Mouse (Mus musculus): ENCODE results near the gene Gadd45b.

Gadd45b gene

GRCm38 (mm10) chr10:80929299-80930226, at the start of gene Gadd45b:
TSS of gene Gadd45b (plus strand) at chr10:80930073.
- ATAC-seq (ENCODE audit: low TSS enrichment) = no peak; the same call in none of the 2 replicates

- peak; percentile 54; the same call in 1 of the 2 replicates for ATAC-seq (ENCODE audit: low TSS enrichment)
These were observed 49.7 kb upstream of the Gadd45b start for GRCm38 (mm10) chr10:80880131-80880641.

DNA sequence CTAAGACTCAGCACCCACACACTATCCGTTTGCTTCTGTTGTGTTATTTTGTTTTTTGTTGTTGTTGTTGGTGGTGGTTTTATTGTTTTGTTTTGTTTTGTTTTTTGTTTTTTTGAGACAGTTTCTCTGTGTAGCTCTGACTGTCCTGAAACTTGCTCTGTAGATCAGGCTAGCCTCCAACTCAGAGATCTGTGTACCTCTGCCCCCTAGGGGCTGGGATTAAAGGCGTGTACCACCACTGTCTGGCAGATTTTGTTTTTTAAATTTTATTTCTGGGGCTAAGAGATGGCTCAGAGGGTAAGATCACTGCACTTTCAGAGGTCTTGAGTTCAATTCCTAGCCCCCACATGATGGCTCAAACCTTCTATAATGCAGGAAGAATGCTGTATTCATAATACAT, 49.0 kb upstream of the Gadd45b start:
- no peak for ATAC-seq (ENCODE audit: low TSS enrichment)

DNA sequence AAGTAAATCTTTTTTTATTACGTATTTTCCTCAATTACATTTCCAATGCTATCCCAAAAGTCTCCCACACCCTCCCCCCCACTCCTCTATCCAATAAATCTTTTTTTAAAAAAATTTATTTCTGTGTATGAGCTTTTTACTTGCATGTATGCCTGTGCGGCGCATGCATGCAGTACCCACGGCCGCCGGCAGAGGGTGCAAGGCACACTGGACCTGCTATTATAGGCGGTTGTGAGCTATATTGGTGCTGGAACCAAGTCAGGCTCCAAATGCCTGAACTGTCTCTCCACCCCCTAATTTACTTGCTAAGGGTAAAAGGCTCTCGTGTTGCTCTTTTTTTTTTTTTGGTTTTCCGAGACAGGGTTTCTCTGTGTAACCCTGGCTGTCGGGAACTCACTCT, 48.6 kb upstream of the Gadd45b start:
- ATAC-seq (ENCODE audit: low TSS enrichment) = no peak

DNA sequence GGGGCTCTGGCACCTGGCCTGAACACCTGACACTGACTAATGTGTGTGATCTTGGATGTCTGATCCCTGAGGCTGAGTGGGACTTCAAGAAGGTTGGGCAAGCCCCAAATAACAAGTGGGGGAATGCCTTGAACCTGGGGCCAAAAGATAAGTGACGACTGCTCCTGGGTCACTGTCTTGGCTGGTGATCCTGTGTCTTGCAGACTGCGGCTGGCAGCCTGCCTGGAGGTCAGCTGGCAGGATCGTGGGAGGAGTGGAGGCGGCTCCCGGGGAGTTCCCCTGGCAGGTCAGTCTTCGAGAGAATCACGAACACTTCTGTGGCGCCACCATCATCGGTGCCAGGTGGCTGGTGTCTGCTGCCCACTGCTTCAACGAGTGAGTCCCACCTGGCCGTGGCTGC, 42.7 kb upstream of the Gadd45b start:
- no peak for ATAC-seq (ENCODE audit: low TSS enrichment)

DNA sequence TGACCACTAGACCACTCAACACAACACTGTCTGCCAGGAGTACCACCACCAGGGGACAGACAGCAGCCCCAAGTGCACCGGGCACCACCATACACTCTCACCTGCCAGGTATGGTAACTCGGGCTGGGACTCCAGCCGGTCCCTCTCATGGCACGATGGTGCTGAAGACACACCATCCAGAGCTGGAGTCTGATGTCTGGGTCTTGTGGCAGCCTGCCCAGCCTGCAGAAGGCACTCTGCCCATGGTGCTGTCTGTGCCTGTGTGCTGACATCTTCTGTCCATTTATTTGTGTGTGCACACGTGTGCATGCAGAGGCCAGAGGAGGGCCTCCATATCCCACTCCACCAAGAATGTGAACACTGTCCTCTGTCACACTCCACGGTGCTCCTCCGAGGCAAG, 34.8 kb upstream of the Gadd45b start:
- ATAC-seq (ENCODE audit: low TSS enrichment) = no peak

DNA sequence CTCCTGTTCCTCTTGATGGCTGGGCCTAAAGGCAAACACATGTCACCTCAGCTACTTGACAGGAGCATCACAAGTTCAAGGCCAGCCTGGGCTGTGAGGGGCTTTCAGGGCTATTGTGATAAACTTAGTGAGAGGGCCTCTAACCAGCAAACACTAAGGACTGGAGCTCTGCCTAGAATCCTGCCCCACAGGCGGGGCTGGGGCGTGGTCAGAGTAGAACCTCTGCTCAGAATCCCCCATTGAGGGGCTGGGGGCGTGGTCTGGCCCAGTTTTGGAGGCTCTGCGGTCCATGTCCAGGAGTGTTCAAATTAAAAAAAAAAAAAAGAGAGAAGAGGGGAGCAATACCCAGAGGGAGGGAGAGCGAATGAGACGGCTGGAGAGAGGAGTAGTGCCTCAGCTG, 34.2 kb upstream of the Gadd45b start:
- ATAC-seq (ENCODE audit: low TSS enrichment) = no peak

- no peak for ATAC-seq (ENCODE audit: low TSS enrichment)
These were observed 33.0 kb upstream of the Gadd45b start for GRCm38 (mm10) chr10:80896581-80897485.

GRCm38 (mm10) chr10:80897861-80898510, 31.9 kb upstream of the Gadd45b start:
- ATAC-seq (ENCODE audit: low TSS enrichment) = peak; percentile 50

DNA sequence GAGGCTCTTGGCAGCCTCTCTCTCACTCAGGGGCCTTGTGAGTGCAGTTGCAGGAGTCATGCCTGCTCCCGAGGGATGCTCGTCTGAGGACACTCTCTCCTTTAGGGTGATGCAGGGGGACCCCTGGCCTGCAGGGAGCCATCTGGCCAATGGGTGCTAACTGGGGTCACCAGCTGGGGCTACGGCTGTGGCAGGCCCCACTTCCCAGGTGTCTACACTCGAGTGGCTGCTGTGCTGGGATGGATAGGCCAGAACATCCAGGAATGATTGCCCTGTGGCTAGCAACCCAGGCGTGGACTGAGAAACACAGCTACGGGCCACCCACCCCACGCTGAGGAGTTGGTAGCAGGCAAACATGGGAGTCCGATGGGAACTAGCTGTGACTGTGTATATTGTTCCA, 30.8 kb upstream of the Gadd45b start:
- ATAC-seq (ENCODE audit: low TSS enrichment) = no peak

DNA sequence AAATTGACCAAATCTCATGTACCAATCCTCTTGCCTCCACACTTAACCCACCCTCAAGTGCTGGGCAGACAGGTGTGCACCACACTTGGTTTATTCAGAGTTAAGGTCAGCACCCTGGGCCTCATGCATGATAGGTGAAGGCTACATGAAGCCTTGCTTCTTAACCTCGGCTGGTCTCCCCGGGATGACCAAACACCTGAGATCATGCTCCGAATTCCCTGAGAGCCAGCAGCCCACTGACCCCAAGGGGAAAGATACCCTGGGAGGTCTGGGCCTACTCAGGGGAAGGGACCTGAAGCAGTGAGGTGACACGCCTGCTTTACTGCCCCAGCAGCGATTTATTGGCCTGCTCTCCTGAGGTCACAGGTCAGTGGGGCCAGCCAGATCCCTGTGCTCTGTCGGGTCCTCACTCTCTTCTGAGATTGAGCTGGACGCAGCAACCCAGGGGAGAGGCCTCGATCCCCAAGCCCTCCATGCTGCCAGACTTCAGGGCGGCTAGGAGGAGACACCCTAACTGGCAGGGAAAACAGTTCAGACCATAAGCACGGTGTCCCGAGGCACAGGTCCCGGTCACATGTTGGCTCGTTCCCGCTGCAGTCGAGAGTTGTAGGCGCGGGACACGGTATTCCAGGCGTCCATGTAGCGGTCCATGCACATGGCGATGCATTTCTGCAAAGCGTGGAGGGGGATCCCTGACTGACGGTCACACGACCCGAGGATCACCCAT, 30.1 kb upstream of the Gadd45b start:
- ATAC-seq (ENCODE audit: low TSS enrichment) = no peak

- peak; percentile 86 for ATAC-seq (ENCODE audit: low TSS enrichment)
These were observed 29.3 kb upstream of the Gadd45b start, which contains the start of gene Timm13 for GRCm38 (mm10) chr10:80900318-80901247. TSS of gene Timm13 (minus strand) at chr10:80900969.

- no peak for ATAC-seq (ENCODE audit: low TSS enrichment)
These were observed 28.2 kb upstream of the Gadd45b start for GRCm38 (mm10) chr10:80901409-80902272.

DNA sequence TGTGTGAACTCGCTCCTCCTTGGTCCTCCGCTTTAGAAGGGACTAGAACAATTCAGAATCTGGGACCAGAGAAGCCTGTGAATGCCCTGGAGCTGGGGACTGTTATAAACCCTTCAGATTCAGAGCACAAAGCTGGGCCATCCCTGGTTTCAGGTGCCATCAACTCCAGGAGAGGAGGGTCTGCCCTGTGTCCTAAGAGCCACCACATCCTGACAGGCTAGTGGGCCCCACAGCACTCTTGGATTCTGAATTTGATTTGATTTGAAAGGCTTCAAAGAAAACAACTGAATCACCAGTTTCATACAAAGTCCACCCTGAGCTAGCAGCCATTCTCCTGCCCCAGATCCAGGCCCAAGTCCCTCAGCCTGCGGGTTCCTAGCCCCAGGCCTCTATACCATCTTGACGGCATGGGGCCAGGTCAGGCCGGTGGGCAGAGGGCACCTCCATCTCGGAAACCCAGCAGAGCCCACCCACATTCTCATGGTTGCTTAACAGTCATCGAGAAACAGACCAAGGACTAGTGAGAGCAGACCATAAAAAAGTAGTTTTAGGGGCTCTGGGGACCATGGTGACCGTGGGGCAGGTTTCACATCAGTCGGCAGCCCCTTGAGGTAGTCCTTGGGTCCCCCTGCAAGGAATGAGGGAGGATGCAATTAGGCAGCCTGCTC, 27.5 kb upstream of the Gadd45b start:
- no peak for ATAC-seq (ENCODE audit: low TSS enrichment)

- ATAC-seq (ENCODE audit: low TSS enrichment) = no peak
These were observed 26.6 kb upstream of the Gadd45b start for GRCm38 (mm10) chr10:80903282-80903681.

DNA sequence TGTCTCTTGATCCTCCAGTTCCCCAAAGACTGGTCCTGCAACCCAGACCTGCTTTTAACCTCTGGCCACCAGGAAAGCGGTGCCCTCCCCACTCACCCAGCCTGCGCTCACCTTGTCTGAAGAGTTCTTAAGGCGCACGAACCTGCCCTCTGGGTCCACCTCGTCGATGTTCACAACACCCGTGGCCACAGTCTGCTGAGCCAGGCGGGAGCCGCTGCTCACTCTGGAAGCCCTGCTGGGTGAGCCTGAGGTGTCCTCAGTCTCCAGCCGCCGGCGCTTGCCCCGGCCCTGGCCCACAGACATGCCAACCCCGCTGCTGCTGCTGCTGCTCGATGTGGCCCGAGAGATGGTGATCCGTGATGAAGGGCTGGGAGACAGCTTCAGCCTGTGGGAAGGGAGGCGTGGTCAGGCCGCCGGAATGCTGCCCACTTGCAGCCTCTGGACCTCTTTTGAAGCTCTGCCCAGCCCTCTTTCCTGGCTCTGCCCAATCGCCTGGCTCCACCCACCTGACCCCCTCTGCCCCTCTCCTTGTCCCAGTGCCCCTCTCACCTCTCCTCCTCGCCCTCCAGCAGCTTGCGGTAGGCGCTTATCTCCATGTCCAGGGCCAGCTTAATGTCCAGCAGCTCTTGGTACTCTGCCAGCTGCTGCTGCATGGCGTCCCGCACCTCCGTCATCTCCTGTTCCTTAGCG, 25.7 kb upstream of the Gadd45b start:
- no peak for ATAC-seq (ENCODE audit: low TSS enrichment)

DNA sequence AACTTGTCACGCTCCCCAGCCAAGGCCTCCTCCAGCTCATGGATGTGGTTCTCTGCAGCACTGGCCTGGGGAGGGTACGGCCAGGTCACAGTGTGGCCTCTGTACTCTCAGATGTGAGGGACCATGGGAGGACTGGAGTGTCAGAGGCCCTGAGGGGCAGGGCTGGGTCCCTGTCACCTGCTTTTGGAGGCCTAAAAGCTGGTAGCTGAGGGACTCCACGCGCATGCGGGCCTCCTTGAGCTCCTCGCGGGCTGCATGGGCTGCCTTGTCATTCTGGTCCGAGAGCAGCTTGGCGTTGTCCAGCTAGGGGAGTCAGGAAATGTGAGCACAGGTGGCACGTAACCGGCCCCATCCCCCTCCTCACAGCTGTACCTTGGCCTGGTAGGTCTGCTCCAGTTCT, 25.2 kb upstream of the Gadd45b start:
- ATAC-seq (ENCODE audit: low TSS enrichment) = no peak
